Mouse (Mus musculus) 3134 (cell line): ENCODE data around the gene Ptprm.

Experiments
- DNase-seq: peaks from one replicate; pipeline ENCODE4 v3.0.0-alpha.2; 2011; ENCODE audit warnings: low spot score; ENCODE audit not compliant: insufficient read length; ENCODE audit errors: extremely low read depth

The Ptprm gene

DNA sequence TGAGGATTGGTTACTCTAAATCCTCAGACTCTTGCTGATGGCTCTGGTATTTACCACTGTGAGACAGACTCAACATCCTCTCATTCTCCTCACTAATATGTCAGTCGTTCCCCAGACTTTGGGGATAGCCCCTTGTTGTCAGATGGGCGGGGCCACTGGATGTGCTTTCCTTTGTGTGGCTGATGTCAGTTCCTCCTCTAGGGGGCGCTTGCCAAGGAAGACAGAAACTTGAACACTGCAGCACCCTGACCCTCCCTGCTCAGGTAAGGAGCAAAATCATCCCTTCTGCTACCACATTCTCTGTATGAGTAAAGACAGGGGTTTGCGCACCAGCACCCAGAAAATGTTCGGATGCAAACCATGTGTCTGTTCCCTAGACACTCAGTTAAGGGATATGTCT lies 266.7 kb downstream of the Ptprm start:
- no peak for DNase-seq

DNA sequence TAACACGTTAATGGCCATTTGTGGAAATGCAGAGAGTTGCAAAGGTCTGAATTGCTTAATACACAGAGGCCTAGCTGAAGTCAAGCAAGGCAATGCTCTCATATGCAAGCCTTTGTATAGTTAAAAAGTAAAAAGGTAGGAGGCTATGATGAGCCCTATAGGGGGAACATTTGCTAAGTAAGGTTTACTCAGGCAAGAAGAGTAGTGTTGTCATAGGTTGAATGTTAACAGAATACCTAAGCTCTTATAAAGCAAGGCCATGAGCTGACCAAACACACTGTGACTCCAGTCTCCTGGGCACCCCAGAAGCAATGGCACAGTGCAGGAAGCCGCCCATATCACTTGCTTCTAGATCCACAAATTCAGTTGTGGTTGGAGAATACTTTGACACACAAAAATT lies 267.4 kb downstream of the Ptprm start:
- DNase-seq, result no peak

DNA sequence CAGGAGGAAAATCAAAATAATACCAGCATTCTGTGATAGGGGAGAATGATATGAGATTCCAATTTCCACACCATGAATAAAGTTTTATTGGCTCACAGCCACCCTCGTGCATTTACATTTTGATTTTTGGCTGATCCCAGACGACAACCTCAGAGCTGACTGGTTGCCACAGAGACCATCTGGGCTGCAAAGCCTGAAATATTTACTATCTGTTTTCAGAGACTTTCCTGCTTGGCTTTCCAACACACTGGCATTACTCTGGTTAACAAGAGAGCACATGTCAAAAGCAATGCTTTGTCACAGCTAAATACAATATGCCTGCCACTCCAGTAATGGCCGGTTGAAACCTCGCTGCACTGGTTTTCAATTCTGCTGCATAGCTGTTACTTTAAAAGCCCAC lies 269.8 kb downstream of the Ptprm start:
- DNase-seq, result no peak

DNA sequence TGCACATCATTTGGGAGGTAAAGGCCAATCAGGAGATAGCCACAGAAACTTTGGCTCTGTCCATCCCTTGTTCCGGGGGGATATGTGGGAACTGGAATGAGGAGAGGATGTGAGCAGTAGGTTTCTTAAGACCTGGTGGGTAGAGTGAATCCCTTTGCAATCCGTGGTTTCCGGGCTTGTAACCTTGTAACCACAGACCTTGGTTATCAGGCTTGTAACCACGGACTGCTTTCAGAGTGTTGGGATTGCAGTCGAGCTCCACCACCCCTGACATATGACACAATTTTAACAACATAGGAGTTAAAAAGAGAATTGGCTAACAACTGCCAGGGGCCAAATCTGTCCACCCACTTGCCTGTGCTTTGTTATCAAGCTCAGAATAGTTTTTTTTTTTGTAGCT lies 270.2 kb downstream of the Ptprm start:
- no peak for DNase-seq

DNA sequence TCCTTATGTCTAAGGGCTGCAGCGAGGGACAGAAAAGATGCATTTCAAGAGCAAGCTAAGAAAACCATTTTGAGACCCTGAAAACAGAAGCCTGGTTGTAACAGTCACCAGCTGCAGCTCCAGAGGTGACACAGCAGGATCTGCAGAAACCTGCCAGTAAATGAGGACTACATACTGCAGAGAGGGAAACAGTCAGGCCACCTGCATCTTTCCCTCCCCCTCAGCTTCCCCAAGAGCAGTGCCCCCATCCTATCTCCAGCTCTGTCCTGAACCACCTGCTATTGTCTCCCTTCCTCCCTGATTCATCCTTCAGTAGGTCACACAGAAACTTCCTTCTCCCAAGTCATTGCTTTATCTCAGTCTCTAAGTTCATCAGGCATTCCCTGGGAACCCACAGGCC lies 274.7 kb downstream of the Ptprm start:
- DNase-seq, result no peak

DNA sequence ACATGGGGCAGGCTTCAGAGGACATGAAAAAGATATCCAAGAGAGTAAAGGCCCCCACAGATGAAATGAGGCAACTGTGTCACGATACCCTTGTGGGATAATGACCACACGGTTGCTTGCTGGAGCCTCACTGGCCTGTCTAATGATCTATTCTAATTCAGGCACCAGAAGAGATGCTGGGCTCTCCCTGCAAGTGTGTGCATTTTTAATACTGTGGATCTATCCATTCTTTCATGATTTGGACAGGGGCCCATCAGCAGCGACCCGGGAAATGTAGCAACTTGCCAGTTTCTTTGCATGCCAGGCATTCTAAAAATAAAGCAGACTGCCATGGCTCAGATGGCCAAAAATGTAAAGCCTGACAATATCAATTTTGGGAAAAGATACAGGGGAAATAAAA lies 280.7 kb downstream of the Ptprm start:
- no peak for DNase-seq

DNA sequence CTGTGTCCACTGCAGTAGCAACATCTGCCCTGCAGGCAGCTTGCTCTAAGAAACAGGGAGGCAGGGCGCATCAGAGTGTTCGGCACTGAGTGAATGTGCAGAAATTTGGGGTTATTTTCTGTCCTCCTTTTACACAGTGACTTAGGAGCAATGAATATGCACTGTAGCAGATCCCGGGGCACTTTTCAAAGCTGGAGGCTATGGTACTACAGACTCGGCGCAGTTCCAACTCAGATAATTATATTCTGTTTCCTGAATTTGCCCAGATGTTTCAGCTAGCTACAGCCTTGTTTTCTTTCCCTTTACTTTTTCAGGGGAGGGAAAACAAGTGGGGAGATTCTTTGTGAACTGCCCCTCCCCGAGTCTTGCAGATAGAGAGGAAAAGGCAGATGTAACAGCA lies 281.1 kb downstream of the Ptprm start:
- no peak for DNase-seq

DNA sequence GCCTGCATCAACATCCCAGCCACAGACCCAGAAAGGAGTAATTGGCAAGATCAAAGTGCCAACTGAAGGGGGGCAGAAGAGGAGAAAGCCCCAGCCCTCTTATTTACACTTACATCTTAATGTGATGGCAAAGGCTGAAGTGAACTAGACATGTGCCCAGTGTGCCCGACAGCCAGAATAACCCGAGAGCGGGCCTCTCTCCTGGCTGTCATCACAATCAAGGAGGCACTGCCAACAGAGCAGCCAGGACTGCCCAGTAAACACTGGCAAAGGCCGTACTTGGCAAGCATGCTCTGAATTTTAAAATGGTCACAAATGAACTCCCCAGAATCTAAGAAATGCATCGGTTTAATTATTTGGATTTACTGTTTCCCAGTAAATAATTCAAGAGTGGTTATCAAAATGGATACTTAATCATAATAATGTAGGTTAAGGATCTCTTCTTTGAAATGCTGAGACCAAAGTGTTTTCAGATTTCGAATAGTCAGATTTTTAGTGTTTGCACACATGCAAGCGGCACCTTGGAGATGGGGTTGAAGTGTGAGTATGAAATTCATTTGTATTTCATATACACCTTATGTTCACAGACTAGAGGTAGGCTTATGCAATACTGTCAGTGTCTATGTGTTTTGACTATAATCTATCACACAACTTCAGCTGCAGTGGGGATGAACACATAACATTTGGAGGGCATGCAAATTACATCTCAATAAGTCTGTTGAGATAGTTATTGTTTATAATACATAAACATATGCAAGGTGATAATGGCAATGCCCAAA lies 282.8 kb downstream of the Ptprm start:
- no peak for DNase-seq

DNA sequence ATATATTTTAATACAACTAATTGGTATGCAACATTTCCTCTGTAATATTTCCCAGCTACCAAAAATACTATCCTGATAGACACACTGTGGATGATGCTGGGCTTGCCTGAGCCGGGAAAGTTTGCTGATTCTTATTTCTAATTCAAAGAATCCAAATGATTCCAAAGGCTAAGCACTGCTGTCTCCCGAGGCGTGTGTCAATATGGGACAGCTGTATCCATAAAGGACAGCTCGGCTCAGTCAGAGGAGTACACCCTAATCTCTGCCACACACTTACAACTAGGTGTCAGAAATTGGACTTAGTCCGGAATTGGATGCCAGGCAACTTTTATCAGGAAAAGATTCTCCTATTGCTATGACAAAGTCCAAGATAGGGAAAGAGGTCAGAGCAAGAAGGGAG lies 290.6 kb downstream of the Ptprm start:
- DNase-seq, result no peak

DNA sequence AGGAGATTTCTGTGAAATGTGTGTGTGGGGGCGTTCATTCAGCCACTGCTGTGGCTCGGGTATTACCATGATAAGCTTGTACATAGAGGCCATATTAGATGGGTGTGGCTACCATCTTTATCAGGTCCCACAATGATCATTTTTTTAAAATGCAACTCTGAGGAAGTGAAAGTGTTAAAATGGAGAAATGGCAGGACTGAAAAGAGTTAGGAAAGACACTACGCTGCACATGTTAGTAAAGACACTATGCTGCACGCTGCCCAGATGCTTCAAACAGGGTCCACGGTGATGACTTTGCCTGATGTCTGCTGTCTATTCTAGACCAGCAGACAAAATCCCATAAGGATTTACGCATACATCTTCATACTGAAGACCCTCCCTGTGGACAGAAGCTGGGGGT lies 298.6 kb downstream of the Ptprm start:
- no peak for DNase-seq

DNA sequence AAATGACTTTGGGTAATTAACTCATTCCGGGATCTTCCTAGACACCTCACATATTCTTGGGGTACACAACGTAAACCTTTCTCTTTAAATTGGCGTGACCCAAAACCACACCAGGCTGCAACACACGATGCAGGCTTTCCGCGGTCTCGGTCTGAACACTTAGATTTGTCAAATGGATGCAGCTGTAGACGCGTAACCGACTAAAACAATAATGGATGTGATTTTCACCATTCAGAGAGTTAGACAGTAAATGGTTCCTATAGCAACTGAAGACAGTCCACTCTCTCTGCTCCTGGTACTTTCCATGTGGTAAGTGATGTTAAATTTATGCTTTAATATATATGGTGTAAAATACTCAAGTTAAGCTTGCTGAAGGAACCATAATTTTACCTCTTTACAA lies 300.1 kb downstream of the Ptprm start:
- no peak for DNase-seq

DNA sequence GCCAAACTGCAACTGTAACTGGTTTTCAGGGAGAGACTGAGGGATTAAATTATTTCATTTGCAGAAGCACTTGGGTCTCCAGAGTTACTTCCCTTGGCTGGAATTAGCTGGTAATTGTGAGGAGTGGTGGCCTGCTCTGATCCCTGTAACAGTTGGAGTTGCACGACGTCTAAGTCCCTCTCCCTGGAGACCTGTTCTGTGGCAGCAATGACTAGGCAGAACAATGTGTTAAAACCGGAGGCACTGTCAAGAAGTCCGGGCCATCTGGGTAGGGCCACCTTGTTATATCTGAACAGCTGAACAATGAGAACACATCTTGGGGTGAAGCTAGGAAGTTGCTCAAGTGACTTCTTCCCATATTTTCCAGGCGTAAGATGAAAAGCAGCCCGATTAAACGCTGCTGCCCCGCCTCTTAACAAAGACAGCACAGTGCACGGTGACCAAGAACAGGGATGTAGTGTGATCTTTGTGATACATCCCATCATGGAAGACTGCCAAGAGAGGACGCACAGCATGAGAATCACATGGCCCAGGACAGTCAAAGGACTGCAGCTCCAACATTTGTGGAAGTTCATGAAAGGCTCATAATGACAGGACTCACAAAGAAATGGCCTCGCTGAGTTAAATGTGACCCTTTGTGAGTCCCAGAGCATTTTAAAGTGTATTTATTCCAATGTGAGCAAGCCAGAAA lies 301.5 kb downstream of the Ptprm start:
- DNase-seq, result no peak

DNA sequence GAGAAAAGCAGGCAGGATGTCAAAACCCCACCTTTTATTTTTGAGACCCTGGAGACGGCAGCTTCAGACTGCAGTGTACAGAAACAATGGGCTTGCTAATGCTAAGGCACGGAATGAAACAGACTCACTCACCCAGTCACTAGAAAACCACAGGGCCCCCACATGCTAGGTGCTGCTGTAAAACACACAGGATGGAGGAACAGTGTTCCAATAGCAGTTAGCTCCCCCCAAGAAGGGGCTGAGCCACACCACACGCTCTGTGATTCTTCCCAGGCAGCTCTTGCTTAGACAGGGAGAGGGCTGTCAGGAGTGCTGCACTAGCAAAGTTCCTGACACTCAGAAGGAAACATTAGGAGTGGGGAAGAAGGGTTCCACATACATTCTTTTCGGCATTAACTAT lies 306.6 kb downstream of the Ptprm start:
- no peak for DNase-seq

DNA sequence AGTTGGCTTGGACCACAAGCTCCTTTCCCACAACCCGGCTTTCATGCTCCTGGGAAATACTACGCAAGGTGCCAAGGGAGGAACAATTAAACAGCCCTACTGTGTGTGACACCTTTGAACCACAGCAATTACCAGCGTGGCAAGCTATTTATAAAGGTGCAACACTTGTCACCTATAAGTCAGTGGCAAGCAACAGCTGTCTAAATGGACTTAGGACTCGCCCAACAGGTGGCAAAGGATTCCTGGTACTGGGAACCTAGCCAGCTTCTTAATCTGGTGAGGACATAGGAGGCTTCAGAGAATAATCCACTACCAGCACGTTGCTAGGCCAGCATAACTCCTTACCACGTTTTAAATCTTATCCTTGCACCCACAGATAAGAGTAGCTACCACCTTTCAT lies 315.7 kb downstream of the Ptprm start:
- no peak for DNase-seq

DNA sequence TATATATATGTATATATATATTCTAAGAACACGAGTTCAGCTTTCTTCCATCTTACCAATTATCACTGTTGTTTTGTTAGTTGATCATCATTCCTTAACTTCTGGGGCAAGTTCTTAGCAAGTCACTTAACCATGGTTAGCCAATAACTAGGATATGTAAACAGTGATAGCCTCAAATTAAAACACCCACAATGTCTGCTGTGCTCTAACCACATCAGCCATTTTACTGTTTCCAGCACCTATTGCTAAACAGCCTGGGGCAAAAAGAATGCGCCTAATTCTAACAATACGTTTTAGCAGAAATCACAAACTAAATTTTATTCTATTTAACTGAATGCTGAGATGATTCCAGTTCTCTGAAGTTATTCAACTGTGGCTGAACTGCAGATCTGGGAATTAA lies 320.7 kb downstream of the Ptprm start:
- DNase-seq, result no peak

DNA sequence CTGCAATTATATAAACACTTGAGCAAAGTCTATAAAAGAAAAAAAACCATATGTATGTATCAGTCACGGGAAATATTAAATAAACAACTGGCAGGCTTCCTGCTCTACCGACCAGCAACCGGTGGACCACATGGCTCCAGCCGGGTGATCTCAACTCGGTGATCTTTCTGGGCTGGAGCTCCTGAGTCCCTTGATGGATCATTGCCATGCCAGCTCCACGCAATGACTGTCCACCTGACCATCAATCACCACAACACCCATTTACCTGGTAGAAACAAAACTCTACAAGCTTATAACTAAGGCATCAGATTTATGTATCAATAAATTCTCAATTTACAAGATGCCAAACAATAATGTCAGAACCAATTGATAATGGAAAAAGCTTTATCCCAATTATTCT lies 322.2 kb downstream of the Ptprm start:
- no peak for DNase-seq

DNA sequence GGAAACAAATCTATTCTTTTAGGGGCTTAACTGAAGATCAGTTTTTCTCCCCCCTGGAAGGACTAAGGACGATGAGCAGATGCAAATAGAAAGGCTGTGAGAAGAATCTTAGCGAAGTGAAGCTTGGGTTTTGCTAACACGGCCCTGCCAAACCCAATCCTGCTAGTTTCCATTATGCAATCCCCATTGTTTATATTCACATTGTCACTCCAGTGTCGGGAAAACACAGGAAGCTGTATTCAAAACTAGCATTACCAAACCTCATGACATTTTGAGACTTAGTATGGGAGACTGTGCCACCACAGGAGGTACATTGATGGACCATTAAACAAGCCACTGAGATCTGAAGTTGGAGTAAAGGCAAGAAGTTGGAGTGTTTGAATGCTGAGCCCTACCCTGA lies 322.9 kb downstream of the Ptprm start:
- no peak for DNase-seq

DNA sequence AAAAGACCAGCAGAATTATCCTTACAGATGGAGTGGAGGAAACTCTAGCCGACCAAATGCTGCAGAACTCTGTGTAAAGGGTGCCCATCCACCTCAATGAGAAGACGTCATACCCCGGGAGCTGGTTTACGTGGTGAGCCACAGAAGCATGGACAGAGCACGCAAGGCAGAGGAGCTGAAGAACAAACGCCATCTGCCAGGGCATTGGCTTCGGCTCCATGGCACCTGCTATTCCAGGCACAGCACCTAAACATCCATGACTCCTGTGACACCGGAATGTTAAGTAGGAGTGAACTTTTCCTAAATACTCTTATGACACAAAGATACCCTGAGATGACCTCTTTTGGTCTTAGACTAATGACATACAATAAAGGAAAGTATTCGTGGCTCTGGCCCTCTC lies 327.0 kb downstream of the Ptprm start:
- no peak for DNase-seq

DNA sequence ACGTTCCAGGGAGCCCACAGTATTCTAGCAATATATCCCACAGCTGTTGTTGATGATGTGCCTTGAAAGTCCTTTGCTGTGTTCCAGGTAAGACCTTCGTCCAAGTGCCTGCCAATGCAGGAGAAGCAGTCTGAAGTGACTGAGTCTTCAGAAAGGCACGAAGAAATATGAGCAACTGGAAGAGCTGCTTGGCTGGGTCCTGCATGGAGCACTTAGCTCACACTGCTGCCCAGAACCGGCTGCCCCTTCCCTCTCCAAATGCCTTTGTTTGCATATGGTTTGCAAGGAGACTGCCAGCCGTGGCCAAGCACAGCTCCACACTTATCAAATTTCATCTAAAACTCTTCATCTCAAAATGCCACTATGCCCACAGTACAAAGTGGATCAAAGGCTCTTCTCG lies 337.8 kb downstream of the Ptprm start:
- DNase-seq, result no peak

DNA sequence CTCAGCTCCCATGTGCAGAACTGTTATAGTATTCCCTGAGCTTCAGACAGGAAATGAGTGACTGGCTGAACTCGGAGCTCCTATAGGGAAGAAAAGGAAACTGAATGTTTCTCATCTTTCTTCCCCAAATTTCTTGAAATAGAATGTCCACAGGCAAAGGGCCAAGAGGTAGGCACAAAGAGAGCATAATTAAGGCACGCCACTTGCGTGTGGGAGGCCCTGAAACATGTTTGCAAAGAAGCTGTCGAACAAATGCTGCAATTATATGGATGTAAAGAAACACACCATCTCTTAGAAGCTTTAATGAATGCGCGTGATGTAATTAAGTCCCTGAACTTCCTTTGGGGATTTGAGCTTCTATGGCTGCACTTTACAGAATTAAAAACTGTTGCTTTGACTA lies 341.0 kb downstream of the Ptprm start:
- DNase-seq, result no peak

DNA sequence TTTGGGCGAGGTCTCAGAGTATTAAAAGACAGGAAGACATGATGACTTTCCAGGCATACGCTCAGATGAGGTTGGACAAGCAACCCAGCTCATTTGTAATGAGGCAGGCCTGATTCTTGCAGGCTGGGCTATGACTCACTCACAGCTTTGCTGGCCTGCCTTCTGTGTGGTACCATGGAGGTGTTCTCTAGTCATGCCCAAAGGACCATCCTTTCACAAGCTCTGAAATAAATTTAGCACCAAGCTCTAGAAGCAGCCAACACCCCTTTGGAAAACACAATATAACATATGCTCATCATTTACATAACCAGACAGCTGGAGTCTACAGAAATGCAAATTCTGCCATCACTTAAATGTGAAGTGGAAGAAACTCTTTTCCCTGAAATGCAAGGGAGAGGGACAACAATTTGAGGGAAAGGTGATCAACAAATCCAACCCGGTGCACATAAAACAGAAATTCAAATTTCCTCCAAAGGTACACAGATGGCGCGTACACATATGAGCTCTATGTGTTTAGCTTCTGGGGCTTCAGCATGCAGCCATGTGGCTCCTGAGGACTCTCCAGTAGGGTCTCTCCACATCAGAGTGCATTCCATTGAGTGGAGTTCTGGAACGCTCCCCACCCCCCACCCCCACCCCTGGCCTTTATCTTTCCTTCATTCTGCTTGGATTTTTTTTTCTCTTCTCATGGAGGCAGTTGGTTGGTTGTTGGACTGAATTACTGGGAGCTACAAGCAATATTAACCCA lies 342.2 kb downstream of the Ptprm start:
- DNase-seq, result no peak

DNA sequence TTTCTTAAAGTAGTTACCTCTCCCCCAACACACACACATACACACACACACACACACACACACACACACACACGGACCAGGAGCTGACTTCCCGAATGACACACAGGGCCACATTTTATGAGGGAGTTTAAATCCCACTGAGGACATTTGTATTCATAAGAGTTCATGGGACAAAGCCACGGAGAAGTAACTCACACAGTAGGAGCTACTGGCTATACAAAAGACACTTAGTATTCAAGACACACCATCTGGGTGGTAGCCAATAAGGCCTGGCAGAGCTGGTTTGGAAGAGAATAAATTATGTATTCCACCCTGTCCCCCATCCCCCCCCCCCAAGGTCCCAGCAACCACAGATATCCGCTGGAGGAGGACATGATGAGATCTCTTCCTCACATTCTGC lies 344.1 kb downstream of the Ptprm start:
- no peak for DNase-seq
